Mouse (Mus musculus) liver, adult 2 months (tissue): ENCODE results near the gene Cuedc1. TPM values are rescaled to one million over a fixed set of nuclear protein-coding genes. Genes with fewer than 3 reads are reported as not detected.

Experiments used
- DNase-seq: peaks from one replicate; pipeline ENCODE4 v3.0.0-alpha.2; 2011; ENCODE audit warnings: low read depth, low spot score; ENCODE audit errors: extremely low read depth
- H3K27ac ChIP-seq: fragments of 200-500 bp; replicated peaks from 2 replicates; pipeline ENCODE4 v1.5.1; 2012; ENCODE audit warnings: low read depth, mild to moderate bottlenecking, control low read depth, inconsistent platforms, low read length; ENCODE audit not compliant: insufficient read depth
- H3K27me3 ChIP-seq: fragments of 200-500 bp; 2 replicates; pipeline ENCODE4 v1.6.1; 2012; ENCODE audit warnings: mild to moderate bottlenecking, moderate library complexity, low read length, inconsistent platforms; ENCODE audit not compliant: control insufficient read depth, insufficient read depth
- H3K36me3 ChIP-seq: fragments of 200-500 bp; 2 replicates; pipeline ENCODE4 v1.6.1; 2012; ENCODE audit warnings: low read length, inconsistent platforms; ENCODE audit not compliant: control insufficient read depth, insufficient read depth
- H3K4me1 ChIP-seq: fragments of 200-500 bp; 2 replicates; pipeline ENCODE4 v1.6.1; 2011; ENCODE audit warnings: low read length; ENCODE audit not compliant: control insufficient read depth, insufficient read depth
- H3K4me3 ChIP-seq: fragments of 200-500 bp; 2 replicates; pipeline ENCODE4 v1.5.1; 2011; ENCODE audit warnings: low read depth, mild to moderate bottlenecking, control low read depth, low read length, moderate library complexity; ENCODE audit not compliant: insufficient read depth
- H3K79me2 ChIP-seq: fragments of 200-500 bp; 2 replicates; pipeline ENCODE4 v1.6.1; 2012; ENCODE audit warnings: inconsistent platforms, mild to moderate bottlenecking, low read length, moderate library complexity; ENCODE audit not compliant: control insufficient read depth, insufficient read depth
- H3K9ac ChIP-seq: fragments of 200-500 bp; 2 replicates; pipeline ENCODE4 v1.6.1; 2012; ENCODE audit warnings: low read depth, mild to moderate bottlenecking, control low read depth, inconsistent platforms, low read length
- CTCF ChIP-seq: fragments of 200-500 bp; IDR thresholded peaks from 2 replicates; pipeline ENCODE4 v1.5.1; 2011; ENCODE audit warnings: low read depth, low read length, control low read depth
- POLR2A ChIP-seq: fragments of 200-500 bp; IDR thresholded peaks from 2 replicates; pipeline ENCODE4 v1.6.1; 2011; ENCODE audit warnings: low read length, control low read depth; ENCODE audit not compliant: insufficient read depth; ENCODE audit errors: extremely low read depth
- WGBS: fragments of 180-500 bp; shearing (Covaris S2); methylation state at CpG from one replicate; pipeline ENCODE4 v1.1.7; 2018; 5-methylcytosine and 5-hydroxymethylcytosine counted together
- polyA plus RNA-seq: library from polyadenylated mRNA; depleted of rRNA; stranded (reverse); fragments of >200 nt; gene quantifications from 2 replicates; pipeline ENCODE4 v1.2.3, GENCODE M21; 2012
- total RNA-seq: library from RNA; depleted of rRNA; stranded (reverse); fragments of >200 nt; gene quantifications from 2 replicates; pipeline ENCODE4 v1.2.3, GENCODE M21; 2014

The Cuedc1 gene
- total and polyA plus RNA-seq, 2 experiments = 1.5 to 1.7 TPM

GRCm38 (mm10) chr11:88233528-88234427, 135.9 kb downstream of the Cuedc1 start:
- peaks cover 12% of the 10 kb centered on the region; the same call in 1 of the 2 replicates for H3K4me1 ChIP-seq
- peak; percentile 23 for DNase-seq
- TF ChIP-seq POLR2A = no peak
- no peak for TF ChIP-seq CTCF
- no peak overlapping the region for H3K9ac ChIP-seq
- H3K27ac ChIP-seq = peak overlapping the region; percentile 12; the same call in 1 of the 2 replicates
- H3K79me2 ChIP-seq = no peaks in the 10 kb centered on the region
- H3K36me3 ChIP-seq = no peaks in the 10 kb centered on the region
- H3K4me3 ChIP-seq = no peak overlapping the region
- 78% methylated on average over 17 of the region's 17 CpGs for WGBS
- H3K27me3 ChIP-seq = no peaks in the 10 kb centered on the region

DNA sequence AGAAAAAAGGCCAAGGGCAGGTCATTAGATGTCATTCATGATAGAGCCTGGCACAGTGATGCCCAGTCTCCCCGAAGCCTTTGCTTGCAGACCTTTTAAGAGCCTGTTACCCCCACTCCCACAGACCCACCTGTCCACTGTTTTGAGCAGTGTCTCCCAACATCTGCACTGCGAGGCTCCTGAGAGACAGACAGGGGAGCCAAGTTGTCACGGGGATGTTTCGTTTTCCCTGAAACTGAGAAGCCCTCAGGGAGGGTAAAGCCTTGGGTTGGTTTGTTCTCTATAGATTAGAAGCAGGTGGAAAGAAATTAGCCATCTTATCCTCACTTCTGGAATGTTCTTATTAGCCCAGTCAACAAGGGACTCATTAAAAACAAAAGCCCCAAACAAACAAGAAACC, 136.9 kb downstream of the Cuedc1 start:
- H3K27ac ChIP-seq = peak overlapping the region; percentile 44; the same call in 1 of the 2 replicates
- no peak for TF ChIP-seq POLR2A
- no peak for TF ChIP-seq CTCF
- H3K4me3 ChIP-seq = no peak overlapping the region

DNA sequence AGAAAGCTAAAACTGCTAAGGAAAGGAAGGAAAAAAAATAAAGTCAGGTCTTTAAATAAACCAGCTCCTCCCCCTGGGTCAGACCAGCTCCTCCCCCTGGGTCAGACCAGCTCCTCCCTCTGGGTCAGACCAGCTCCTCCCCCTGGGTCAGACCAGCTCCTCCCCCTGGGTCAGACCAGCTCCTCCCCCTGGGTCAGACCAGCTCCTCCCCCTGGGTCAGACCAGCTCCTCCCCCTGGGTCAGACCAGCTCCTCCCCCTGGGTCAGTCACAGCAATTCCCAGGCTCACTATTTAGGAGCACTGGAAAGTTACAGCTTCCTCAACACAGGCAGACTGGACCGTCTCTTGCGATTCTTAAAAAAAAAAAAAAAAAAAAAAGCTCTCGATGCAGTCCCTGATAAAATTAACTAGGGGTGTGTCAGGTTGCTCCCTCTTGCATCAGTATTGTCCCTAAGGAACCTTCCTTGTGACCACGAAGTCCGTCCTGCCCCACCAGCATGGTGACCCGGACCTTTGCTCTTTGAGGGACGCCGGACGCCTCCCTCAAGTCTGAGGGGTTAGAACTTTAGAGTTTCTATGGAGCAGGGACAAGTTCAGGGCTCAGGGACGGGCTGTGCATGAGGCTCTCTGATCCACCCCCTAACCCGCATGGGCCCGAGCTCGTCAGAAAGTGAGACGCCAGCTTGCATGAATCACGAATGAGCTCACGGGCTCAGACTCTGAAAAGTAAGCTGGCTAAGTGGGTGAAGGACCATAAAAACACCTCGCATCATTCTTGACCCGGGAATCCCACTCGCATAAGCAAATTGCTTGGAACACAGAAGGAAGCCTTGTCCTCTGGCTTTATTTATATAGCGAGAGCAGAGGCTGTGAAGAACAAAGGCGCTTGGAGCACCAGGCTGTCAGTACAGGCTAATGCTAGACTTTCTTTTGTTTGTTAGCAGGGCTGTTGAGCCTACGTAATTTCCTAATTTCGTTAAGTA, 137.7 kb downstream of the Cuedc1 start:
- WGBS = 25% methylated on average over 23 of the region's 23 CpGs

More for the DNA sequence above, 136.9 kb downstream of the Cuedc1 start:
- H3K4me1 ChIP-seq = peaks cover 12% of the 10 kb centered on the region; the same call in 1 of the 2 replicates
- no peaks in the 10 kb centered on the region for H3K79me2 ChIP-seq
- no peak for DNase-seq
- H3K36me3 ChIP-seq = no peaks in the 10 kb centered on the region
- H3K27me3 ChIP-seq = no peaks in the 10 kb centered on the region
- WGBS = 57% methylated on average over 4 of the region's 4 CpGs
- no peak overlapping the region for H3K9ac ChIP-seq

DNA sequence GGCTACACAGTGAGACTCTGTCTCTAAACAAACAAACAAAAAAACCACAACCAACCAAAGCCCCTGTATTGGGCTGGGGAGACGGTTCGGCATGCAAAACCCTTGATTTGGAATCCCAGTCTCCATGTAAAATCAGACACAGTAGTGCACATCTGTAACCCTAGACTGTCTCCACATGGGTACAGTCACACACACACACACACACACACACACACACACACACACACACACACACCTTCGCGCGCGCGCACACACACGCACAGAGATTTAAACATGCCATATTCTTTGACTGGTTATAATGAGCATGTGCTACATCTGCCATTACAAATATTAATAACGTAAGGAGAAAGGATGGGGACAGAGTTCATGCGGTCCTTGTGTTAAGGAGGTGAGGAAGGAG, 142.4 kb downstream of the Cuedc1 start:
- Histone ChIP-seq H3K4me1 (peaks cover 9% of the 10 kb centered on the region; the same call in 1 of the 2 replicates), H3K9ac (no peak overlapping the region), H3K36me3 (no peaks in the 10 kb centered on the region), H3K79me2 (no peaks in the 10 kb centered on the region), H3K27me3 (no peaks in the 10 kb centered on the region), H3K4me3 (no peak overlapping the region), H3K27ac (no peak overlapping the region)
- no peak for DNase-seq
- 96% methylated on average over 10 of the region's 10 CpGs for WGBS
- no peak for TF ChIP-seq POLR2A
- no peak for TF ChIP-seq CTCF

More for the DNA sequence above, 137.7 kb downstream of the Cuedc1 start:
- DNase-seq = peak; percentile 83
- Histone ChIP-seq H3K36me3 (no peaks in the 10 kb centered on the region), H3K4me1 (peaks cover 12% of the 10 kb centered on the region; the same call in 1 of the 2 replicates), H3K27me3 (no peaks in the 10 kb centered on the region), H3K27ac (peak overlapping the region; percentile 80), H3K9ac (peak overlapping the region; percentile 61), H3K4me3 (peak overlapping the region; percentile 46), H3K79me2 (no peaks in the 10 kb centered on the region)
- no peak for TF ChIP-seq POLR2A
- TF ChIP-seq CTCF = no peak

DNA sequence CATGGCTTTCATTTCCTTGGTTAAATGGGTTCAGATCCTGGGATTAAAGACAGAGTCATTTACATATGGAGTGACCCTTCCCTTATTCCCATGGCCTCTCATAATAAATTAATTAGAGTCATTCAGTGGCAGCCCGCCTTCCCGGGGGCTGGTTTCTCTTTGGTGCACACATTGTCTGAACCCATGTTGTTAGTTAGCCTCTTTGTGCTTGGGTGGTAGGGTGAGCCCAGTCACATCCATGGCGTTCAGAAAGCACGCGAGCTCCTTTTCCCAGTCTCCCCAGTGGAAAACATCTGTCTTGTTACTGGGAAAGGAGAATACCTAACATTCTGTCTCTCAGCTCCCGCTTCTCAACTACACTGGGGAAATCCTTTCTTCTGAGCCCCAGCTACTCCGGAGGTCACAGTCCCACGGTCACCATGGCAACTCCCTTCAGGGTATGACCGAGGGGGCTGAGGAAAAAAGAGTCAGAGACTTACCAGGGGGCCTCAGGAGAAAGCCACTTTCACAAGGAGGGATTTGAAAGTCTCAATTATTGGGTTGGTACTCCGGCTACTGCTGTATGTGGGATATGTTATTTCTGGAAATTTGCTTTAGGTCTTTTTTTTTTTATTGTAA, 143.0 kb downstream of the Cuedc1 start:
- WGBS = 76% methylated on average over 10 of the region's 10 CpGs
- TF ChIP-seq CTCF = no peak
- TF ChIP-seq POLR2A = no peak
- peaks cover 8% of the 10 kb centered on the region; the same call in 1 of the 2 replicates for H3K4me1 ChIP-seq

More for the DNA sequence above, 143.0 kb downstream of the Cuedc1 start:
- Histone ChIP-seq H3K79me2 (no peaks in the 10 kb centered on the region), H3K27ac (no peak overlapping the region), H3K9ac (no peak overlapping the region), H3K4me3 (no peak overlapping the region), H3K27me3 (no peaks in the 10 kb centered on the region), H3K36me3 (no peaks in the 10 kb centered on the region)
- no peak for DNase-seq
